17 mouse cellular contexts compared by ENCODE assay signal in the genomic region with DNA sequence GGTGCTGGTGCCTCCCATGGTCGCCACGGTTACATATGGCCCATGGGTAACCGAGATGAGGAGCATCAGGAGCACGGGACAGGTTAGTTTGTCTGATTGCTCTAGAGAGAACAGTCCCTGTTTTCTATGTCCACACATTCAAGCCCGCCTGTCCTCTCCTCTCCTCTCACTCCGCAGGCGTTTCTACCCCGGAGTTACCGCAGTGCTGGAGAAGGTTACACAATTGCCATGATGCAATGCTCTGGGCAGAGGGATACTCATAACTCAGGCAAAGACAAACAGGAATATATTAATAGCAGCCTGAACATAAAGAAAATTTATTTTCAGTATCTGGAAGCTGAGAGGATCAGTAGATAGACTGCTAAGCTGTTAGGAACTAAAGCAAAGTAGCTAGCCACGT. TPM values are rescaled to one million over a fixed set of nuclear protein-coding genes. Genes with fewer than 3 reads are reported as not detected.
A peak's percentile ranks its signal among the peaks of the same experiment; 100 is the strongest.
DNase-seq lines count a peak whose midpoint lies in the region; ATAC-seq and TF ChIP-seq lines count a peak whose summit lies in the region.
"Had no signal": no experiment of that assay in that cellular context is flagged by ENCODE, and none has a peak within 500 bp of the region (broad histone marks: within the 10 kb centered on the region; RNA-seq: fewer than 3 reads in every experiment).

No protein-coding gene starts in this region.

- no peak overlapping the region for H3K4me2 ChIP-seq in liver, embryonic 11.5 days
- no peak overlapping the region for H3K4me2 ChIP-seq in liver, embryonic 12.5 days
- no peak overlapping the region for H3K4me2 ChIP-seq in liver, embryonic 16.5 days (ENCODE audit: low read depth, low read length)
- no peak overlapping the region for H3K4me2 ChIP-seq in myocyte (ENCODE audit: low read depth)
- H3K4me2 ChIP-seq: embryonic facial prominence, embryonic 15.5 days; hindbrain, embryonic 14.5 days; limb, embryonic 13.5 days had no signal

- H3K36me3 ChIP-seq in liver, embryonic 11.5 days (ENCODE audit: control insufficient read depth, insufficient read depth, low read length): no peaks in the 10 kb centered on the region
- H3K36me3 ChIP-seq in liver, embryonic 12.5 days: no peaks in the 10 kb centered on the region
- no peaks in the 10 kb centered on the region for H3K36me3 ChIP-seq in liver, embryonic 16.5 days (ENCODE audit: control insufficient read depth, insufficient read depth)
- no peaks in the 10 kb centered on the region for H3K36me3 ChIP-seq in myocyte (ENCODE audit: control insufficient read depth, insufficient read depth)
- H3K36me3 ChIP-seq: embryonic facial prominence, embryonic 15.5 days; limb, embryonic 13.5 days had no signal

- peak; percentile 58 for DNase-seq in adrenal gland, adult 2 months
- DNase-seq in adrenal gland, postnatal 4 days (ENCODE audit: low spot score in 2 of 2): no peak
- peak; percentile 18 for DNase-seq in liver, embryonic 11.5 days (ENCODE audit: low spot score)
- DNase-seq in embryo, embryonic 11 days: no peak
- DNase-seq in embryo, embryonic 9.5 days (ENCODE audit: extremely low spot score): no peak
- DNase-seq: cerebellum, adult 11 months; kidney, adult 11 months; kidney, postnatal 4 days; layer of hippocampus, postnatal 36 days; thymus, adult 18-20 months had no signal

- no peak overlapping the region for H3K9ac ChIP-seq in liver, embryonic 11.5 days (ENCODE audit: low read depth, low read length)
- no peak overlapping the region for H3K9ac ChIP-seq in liver, embryonic 12.5 days
- H3K9ac ChIP-seq in liver, embryonic 16.5 days (ENCODE audit: low read depth, low read length): no peak overlapping the region
- H3K9ac ChIP-seq: embryonic facial prominence, embryonic 15.5 days; hindbrain, embryonic 14.5 days; limb, embryonic 13.5 days had no signal

- TF ChIP-seq POLR2A in myocyte (IDR thresholded peaks at IDR 0.05; ENCODE audit: insufficient read length, low read depth): no peak

- no peak overlapping the region for H3K27ac ChIP-seq in liver, embryonic 11.5 days (ENCODE audit: low read depth, low read length)
- H3K27ac ChIP-seq in liver, embryonic 12.5 days: no peak overlapping the region
- no peak overlapping the region for H3K27ac ChIP-seq in liver, embryonic 16.5 days (ENCODE audit: low read length)
- H3K27ac ChIP-seq: embryonic facial prominence, embryonic 15.5 days; hindbrain, embryonic 14.5 days; limb, embryonic 13.5 days had no signal

- no peak overlapping the region for H3ac ChIP-seq in myocyte (ENCODE audit: control insufficient read depth, insufficient read length)

- WGBS in liver, embryonic 11.5 days: 80% methylated on average over 10 of the region's 10 CpGs
- WGBS in liver, embryonic 12.5 days (ENCODE audit: insufficient replicate concordance): 72% methylated on average over 10 of the region's 10 CpGs
- WGBS in liver, embryonic 16.5 days (ENCODE audit: insufficient replicate concordance): 63% methylated on average over 10 of the region's 10 CpGs

- H3K4me1 ChIP-seq in liver, embryonic 11.5 days (replicated peaks; ENCODE audit: control insufficient read depth, insufficient read depth, low read length): no peaks in the 10 kb centered on the region
- H3K4me1 ChIP-seq in liver, embryonic 12.5 days: 0 out of 2 replicates have a peak, but pooled peaks cover 4% of the 10 kb centered on the region
- H3K4me1 ChIP-seq in liver, embryonic 16.5 days (ENCODE audit: control insufficient read depth, low read depth, low read length): peaks cover 5% of the 10 kb centered on the region
- H3K4me1 ChIP-seq: embryonic facial prominence, embryonic 15.5 days; limb, embryonic 13.5 days had no signal

- H3K9me3 ChIP-seq in liver, embryonic 11.5 days (ENCODE audit: control insufficient read depth, low read length): no peaks in the 10 kb centered on the region
- H3K9me3 ChIP-seq in liver, embryonic 12.5 days (replicated peaks): no peaks in the 10 kb centered on the region
- no peaks in the 10 kb centered on the region for H3K9me3 ChIP-seq in liver, embryonic 16.5 days (replicated peaks; ENCODE audit: control insufficient read depth, low read length)
- H3K9me3 ChIP-seq: embryonic facial prominence, embryonic 15.5 days; limb, embryonic 13.5 days had no signal

- H3K27me3 ChIP-seq in liver, embryonic 11.5 days (replicated peaks; ENCODE audit: control insufficient read depth, insufficient read depth, low read length): peaks cover 1% of the 10 kb centered on the region
- no peaks in the 10 kb centered on the region; the same call in 1 of the 2 replicates for H3K27me3 ChIP-seq in liver, embryonic 12.5 days (replicated peaks)
- H3K27me3 ChIP-seq in liver, embryonic 16.5 days (ENCODE audit: control insufficient read depth, insufficient read depth, low read depth, low read length): no peaks in the 10 kb centered on the region
- no peaks in the 10 kb centered on the region for H3K27me3 ChIP-seq in myocyte (ENCODE audit: control insufficient read depth, insufficient read depth, insufficient read length)
- H3K27me3 ChIP-seq: embryonic facial prominence, embryonic 15.5 days; limb, embryonic 13.5 days had no signal

- H3K4me3 ChIP-seq in liver, embryonic 11.5 days (ENCODE audit: low read depth, low read length): no peak overlapping the region
- no peak overlapping the region for H3K4me3 ChIP-seq in liver, embryonic 12.5 days
- H3K4me3 ChIP-seq in liver, embryonic 16.5 days (ENCODE audit: low read depth, low read length): no peak overlapping the region
- no peak overlapping the region for H3K4me3 ChIP-seq in myocyte
- H3K4me3 ChIP-seq: embryonic facial prominence, embryonic 15.5 days; limb, embryonic 13.5 days had no signal

- H3K79me2 ChIP-seq in myocyte (ENCODE audit: control insufficient read depth, insufficient read depth): no peaks in the 10 kb centered on the region

- no peak for ATAC-seq in liver, embryonic 11.5 days (replicated peaks; ENCODE audit: low FRiP score)
- ATAC-seq in liver, embryonic 12.5 days: no peak
- ATAC-seq in liver, embryonic 16.5 days (ENCODE audit: low read depth): peak; percentile 76
- ATAC-seq: forebrain, embryonic 14.5 days had no signal

TF ChIP-seq in myocyte, 11 proteins besides CTCF, POLR2A, EP300 and RAD21:
- TF ChIP-seq SRF (IDR thresholded peaks at IDR 0.05; ENCODE audit: control insufficient read depth, insufficient read length, low read depth) (no peak), CEBPB (IDR thresholded peaks at IDR 0.05; ENCODE audit: insufficient read depth, poor library complexity, severe bottlenecking) (0 out of 2 replicates have a peak, but pooled peaks have one; percentile 4), TCF3 (IDR thresholded peaks at IDR 0.05; ENCODE audit: insufficient read length, low read depth) (no peak)

RNA-seq across cellular contexts. Expression of a gene that starts 37.3 kb away (rescaled TPM):
- total RNA-seq in adrenal gland, adult 2 months (2021): 10 to 100 TPM in 1 of 2 experiments, 1 to 10 TPM in 1; 9.7 to 13.8 TPM
- polyA plus RNA-seq in adrenal gland, adult 2 months (2012; rRNA removed): 27.4 and 27.8 TPM in 2 replicates
- total RNA-seq in adrenal gland, postnatal 4 days (2021): 10 to 100 TPM; 17.8 to 21.3 TPM
- polyA plus RNA-seq in liver, embryonic 11.5 days (2014; fragmentation: Nextera tagmentation; extraction: Ambion mirVana): 6.6 and 7.8 TPM in 2 replicates
- polyA plus RNA-seq in liver, embryonic 12.5 days (2016; fragmentation: Nextera tagmentation; extraction: Ambion mirVana): 4.2 and 4.8 TPM in 2 replicates
- 2.7 and 3.2 TPM in 2 replicates for polyA plus RNA-seq in liver, embryonic 16.5 days (2015; fragmentation: Nextera tagmentation; extraction: Ambion mirVana)
- polyA plus RNA-seq in myocyte (2012; fragmentation: generic; extraction: Trizol): 2.8 TPM

RNA-seq across cellular contexts. Expression of a gene that starts 58.5 kb away (rescaled TPM):
- total RNA-seq in adrenal gland, adult 2 months (2021): 10 to 100 TPM; 93.5 to 97.5 TPM
- polyA plus RNA-seq in adrenal gland, adult 2 months (2012; rRNA removed): 23.3 and 36.7 TPM in 2 replicates
- total RNA-seq in adrenal gland, postnatal 4 days (2021): 10 to 100 TPM; 71.6 to 78.9 TPM
- polyA plus RNA-seq in liver, embryonic 11.5 days (2014; fragmentation: Nextera tagmentation; extraction: Ambion mirVana): 1.3 and 2.3 TPM in 2 replicates
- 0.49 and 0.64 TPM in 2 replicates for polyA plus RNA-seq in liver, embryonic 12.5 days (2016; fragmentation: Nextera tagmentation; extraction: Ambion mirVana)
- polyA plus RNA-seq in liver, embryonic 16.5 days (2015; fragmentation: Nextera tagmentation; extraction: Ambion mirVana): 0.20 and 0.30 TPM in 2 replicates
- not detected for polyA plus RNA-seq in myocyte (2012; fragmentation: generic; extraction: Trizol)

Comparison
In these comparisons a context has a peak if more than half of its experiments do, and no peak if none do; other contexts are left out.
1. DNase-seq: peak in adrenal gland, adult 2 months (single experiment) and liver, embryonic 11.5 days (single experiment); none in adrenal gland, postnatal 4 days (0 of 2), embryo, embryonic 11 days (single experiment) and embryo, embryonic 9.5 days (single experiment).